Mouse (Mus musculus) myocyte (in vitro differentiated cells): ENCODE results near the gene Pak4.

ENCODE experiments used
- CEBPB ChIP-seq: IDR thresholded peaks from 2 replicates; pipeline ENCODE4 v1.6.1; 2011; ENCODE audit warnings: mild to moderate bottlenecking, moderate library complexity; ENCODE audit not compliant: poor library complexity, insufficient read depth, severe bottlenecking
- MAX ChIP-seq: IDR thresholded peaks from one replicate; pipeline ENCODE4 v1.6.1; 2011; ENCODE audit warnings: low read depth, mild to moderate bottlenecking, control low read depth
- MYOD1 ChIP-seq, 3 experiments: IDR thresholded peaks; one replicate each; pipeline ENCODE4 v1.6.1; 2011; ENCODE audit warnings: control low read depth in 2 of 3, low read depth in 2 of 3, mild to moderate bottlenecking in 2 of 3, moderate library complexity in 1 of 3; ENCODE audit not compliant: insufficient read length in 2 of 3, control insufficient read depth in 1 of 3
- POLR2A ChIP-seq: IDR thresholded peaks from one replicate; pipeline ENCODE4 v1.6.1; 2011; ENCODE audit warnings: low read depth, mild to moderate bottlenecking, control low read depth, moderate library complexity; ENCODE audit not compliant: insufficient read length
- POLR2AphosphoS2 ChIP-seq: IDR thresholded peaks from one replicate; pipeline ENCODE4 v1.6.1; 2011; ENCODE audit warnings: low read depth, control low read depth; ENCODE audit not compliant: insufficient read length
- SRF ChIP-seq: IDR thresholded peaks from one replicate; pipeline ENCODE4 v1.6.1; 2011; ENCODE audit warnings: low read depth; ENCODE audit not compliant: control insufficient read depth, insufficient read length
- USF1 ChIP-seq: IDR thresholded peaks from one replicate; pipeline ENCODE4 v1.6.1; 2011; ENCODE audit warnings: low read depth, mild to moderate bottlenecking, control low read depth, moderate library complexity

DNA sequence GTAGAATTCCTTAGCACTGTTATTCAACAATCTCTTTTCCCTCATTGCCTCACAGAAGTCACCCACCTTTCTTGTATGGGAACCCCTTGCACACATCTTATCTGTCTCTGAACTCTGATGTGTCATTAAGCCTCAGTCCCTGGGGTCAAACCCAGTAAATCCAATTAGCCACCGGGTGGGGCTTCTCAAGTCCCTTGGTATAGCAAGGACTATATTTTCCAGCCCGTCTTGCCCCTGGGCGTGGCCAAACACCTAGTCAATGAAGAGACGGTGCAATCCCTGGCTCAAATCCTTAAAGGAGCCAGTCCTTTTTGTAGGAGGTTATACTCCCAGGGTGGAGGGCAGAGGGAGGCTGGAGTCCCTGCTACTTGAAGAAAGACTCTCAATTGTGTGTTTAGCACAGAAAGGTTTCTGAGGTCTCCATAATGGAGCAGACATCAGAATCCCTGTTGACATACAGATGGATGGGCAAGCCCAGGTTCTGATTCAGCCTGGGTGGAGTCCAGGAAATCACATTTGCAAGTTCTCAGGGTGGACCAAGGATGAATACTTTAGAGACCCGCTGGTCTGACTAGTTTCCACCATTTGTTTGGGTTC, 41.9 kb downstream of the Pak4 start:
- no peak for TF ChIP-seq MYOD1 (IDR thresholded peaks at IDR 0.05; ENCODE audit: control insufficient read depth in 1 of 3, insufficient read length in 2 of 3, low read depth in 2 of 3)
- no peak for TF ChIP-seq POLR2AphosphoS2
- TF ChIP-seq USF1, result no peak
- TF ChIP-seq MAX, result no peak
- no peak for TF ChIP-seq POLR2A
- no peak for TF ChIP-seq SRF
- no peak for TF ChIP-seq CEBPB
